Mouse (Mus musculus): Measurements from ENCODE around the gene Gm10277.
"Not testable (repeated sequence)": the region's sequence is repeated elsewhere in the genome, so short reads cannot be mapped to it uniquely, and the experiment has no call there.

The Gm10277 gene

DNA sequence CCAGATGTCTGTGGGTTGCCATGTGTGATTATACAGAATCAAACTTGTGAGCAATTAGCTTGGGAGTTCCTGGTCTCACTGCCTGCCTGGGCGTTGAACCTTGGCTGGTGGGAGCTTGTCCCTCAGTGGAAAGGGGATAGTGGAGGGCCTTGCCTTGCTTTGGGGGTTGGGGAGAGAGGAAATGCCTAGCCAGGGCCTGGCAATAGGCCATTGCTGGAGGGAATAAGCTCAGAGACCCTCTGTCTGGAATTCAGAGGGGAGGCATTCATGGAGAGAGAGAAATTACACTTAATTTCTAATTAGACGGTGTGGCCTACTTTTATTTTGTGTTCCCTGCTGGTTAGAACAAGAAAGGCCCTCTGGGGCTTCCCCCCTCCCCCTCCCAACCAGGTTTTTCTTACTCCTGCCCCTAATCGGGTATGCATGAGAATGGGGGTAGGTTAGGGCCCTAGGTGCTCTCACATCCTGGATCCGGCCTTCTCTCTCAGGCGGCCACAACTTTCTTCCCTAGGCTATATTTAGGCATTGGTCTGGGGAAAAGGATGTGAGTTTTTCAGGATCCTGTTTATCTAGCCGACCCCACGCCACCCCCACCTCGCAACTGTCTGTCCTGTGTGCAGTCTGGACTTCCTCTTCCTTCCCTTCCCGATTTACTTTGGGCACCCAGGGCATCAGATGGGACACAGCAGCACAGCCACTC lies 11.7 kb downstream of the Gm10277 start:
- no peak for DNase-seq (ENCODE audit: low spot score in 2 of 2)

DNA sequence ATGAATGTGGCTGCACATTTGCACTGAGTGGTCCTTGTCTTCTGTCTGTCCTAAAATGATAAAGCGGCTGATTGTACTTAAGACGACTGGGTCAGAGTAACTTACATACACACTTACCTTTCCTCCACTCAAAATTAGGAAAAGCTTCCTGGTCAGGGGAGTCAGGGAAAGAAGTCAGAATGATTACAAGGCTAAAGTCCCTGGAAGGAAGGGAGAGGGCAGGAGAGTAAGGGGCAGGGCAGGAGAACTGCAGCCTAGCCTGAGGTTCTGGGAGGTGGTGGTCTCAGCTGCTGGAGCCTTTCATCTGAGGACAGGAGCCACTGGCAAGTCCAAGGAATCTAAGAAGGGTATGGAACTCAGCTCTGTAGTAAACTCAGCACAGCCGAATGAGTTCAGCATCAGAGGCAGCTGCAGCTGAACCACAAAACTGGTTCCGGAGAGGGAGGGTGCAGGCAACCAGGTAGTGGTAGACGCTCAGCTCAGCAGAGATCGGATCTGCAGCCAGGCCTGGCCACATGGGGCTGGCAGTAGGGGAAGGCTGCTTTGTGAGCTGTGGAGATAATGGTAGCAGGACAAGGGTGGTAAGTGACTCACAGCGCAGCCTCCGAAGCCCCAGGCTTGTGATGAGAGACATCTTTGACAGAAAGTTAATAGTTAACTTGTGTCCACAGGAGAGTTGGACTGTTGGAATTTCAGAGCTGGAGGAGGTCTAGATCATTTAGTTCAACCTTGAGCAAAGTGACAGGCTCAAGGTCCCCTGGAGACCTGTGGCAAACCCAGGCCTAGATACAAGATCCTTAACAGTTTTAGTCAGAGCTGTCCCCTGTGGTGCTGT lies 15.5 kb downstream of the Gm10277 start:
- DNase-seq (ENCODE audit: low spot score in 2 of 2) = no peak

DNA sequence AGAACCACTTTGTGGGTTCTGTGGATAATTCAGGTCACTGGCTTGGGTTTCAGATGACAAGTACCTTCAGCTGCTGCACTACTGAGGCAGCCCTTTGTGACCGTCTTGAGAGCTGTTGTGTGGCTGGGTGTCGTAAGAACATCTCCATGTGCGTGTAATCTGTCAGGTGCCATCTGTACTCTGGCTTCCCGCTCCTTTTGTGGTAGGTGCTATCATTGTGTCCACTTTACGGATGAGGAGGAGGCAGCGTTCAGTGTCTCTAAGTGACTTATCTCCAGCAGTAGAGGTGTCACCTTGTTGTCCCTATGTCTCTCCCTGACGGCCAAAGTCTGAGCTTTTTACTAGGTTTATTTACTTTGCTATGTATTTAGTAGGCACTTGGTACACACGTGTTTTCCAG lies 17.2 kb downstream of the Gm10277 start:
- no peak for DNase-seq (ENCODE audit: low spot score in 2 of 2)

GRCm38 (mm10) chr11:77769496-77769895 lies 18.1 kb downstream of the Gm10277 start:
- DNase-seq (ENCODE audit: low spot score in 2 of 2) = no peak

DNA sequence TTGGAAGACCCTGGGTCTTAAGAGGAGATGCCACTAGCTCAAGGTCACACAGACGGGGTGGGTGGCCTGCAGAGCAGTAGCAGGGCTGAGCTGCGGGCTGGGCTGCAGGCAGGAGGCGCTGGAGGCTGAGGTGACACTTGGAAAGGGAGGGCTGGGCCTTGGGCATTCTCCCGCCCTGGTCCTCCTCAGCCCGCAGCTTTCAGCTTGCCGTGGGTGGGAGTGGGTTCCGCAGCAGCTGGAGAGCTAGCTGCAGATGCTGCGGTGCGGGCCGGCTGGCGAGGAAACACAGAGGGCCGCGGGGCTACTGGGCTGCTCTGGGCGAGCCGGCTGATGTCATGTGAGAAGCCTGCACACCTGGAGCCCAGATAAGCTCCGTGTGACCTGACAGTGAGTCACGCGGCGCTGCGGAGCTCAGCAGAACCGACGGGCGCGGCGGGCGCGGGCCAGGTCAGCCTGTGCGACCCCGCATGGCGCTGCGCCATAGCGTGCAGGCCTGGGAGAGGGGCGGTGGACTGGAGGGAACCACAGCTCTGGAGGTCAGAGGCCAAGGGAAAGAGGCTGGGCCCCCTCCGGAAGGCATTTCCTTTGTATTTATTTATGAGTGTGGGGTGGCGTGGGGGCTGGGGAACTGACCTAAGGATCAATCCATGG lies 21.1 kb downstream of the Gm10277 start:
- DNase-seq (ENCODE audit: low spot score in 2 of 2) = no peak

DNA sequence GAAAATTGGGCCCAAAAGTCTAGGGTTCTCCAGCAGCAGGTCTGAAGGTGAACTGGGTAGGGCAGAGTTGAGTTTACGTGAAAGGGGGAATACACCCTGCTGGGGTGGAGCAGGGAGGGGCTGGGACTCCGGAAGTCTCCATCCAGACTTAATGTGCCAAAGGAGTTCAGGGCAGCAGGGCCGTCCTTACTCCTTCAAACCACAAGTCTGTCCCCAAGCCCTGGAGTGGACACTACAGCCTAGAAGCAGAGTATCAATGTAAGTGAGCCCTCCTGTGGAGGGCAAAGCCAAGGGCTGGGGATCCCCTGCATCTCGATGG lies 22.1 kb downstream of the Gm10277 start:
- no peak for DNase-seq (ENCODE audit: low spot score in 2 of 2)

GRCm38 (mm10) chr11:77764694-77765458 lies 22.7 kb downstream of the Gm10277 start:
- peak in 1 of 2 experiments; percentile 57 for DNase-seq (ENCODE audit: low spot score in 2 of 2)

- no peak for DNase-seq (ENCODE audit: low spot score in 2 of 2)
Measured at GRCm38 (mm10) chr11:77763673-77764340, 23.7 kb downstream of the Gm10277 start.

DNA sequence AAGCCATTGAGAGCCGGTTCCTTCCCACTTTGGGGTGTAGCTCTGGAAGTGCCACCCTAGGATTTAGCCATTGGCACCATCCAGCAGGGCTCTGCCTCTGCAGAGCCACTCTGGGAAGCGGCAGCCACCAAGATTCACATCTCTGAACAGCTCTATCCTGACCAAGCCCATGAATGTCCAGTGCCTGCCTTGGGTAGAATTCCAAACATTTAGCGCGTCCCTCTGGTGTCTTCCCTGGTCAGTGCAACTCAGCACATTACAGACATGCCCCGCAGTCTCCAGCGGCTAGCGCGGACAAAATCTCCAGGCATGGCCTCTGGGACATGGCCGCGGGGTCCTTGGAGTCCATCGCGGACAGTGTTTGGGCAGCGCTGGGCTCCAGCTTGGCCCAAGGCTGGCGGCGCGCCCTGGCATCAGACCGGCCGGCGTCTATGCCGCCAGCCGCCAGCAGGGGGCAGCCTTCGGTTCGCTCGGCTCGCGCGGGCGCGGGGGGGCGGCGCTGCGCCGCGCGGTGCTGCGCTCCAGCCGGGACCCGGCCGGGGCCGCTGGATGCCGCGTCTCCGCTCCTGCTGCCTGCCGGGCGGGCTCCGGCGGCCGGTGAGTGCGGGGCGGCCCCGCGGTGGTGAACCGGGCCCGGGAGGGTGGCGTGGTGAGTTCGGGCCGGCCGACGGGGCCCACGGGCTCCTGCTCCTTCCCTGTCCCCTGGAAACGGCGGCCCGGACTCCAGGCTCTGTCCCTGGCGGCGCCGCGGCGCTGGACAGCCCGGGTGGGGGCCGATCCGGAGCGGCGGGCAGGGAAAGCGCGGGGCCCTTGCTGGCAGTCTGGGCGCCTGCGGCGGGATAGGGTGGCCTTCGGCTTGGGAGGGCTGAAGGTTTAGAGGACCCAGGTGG lies 24.5 kb downstream of the Gm10277 start, which contains the start of gene Myo18a:
Myo18a (plus strand) TSS at position 464 of the 890 bp plus-strand sequence.
- peak in 1 of 2 experiments; percentile 64 for DNase-seq (ENCODE audit: low spot score in 2 of 2)

DNA sequence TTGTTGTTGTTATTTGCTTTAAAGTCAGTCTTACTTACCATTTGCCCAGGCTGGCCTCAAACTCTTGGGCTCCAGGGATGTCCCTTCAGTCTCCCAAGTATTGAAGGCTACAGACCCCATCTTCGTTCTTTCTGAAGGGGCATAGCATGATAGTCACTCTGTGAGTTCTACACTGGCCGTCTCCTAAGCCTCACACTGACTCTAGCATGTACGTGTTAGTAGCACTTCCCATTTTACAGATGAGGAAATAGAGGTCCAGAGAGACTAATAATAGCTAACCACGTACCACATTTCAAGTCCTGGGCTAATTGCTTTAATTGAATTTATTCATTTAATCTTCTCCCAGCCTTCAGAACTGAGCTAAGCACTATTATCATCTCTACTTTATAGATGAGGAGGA lies 27.5 kb downstream of the Gm10277 start:
- no peak for DNase-seq (ENCODE audit: low spot score in 2 of 2)

DNA sequence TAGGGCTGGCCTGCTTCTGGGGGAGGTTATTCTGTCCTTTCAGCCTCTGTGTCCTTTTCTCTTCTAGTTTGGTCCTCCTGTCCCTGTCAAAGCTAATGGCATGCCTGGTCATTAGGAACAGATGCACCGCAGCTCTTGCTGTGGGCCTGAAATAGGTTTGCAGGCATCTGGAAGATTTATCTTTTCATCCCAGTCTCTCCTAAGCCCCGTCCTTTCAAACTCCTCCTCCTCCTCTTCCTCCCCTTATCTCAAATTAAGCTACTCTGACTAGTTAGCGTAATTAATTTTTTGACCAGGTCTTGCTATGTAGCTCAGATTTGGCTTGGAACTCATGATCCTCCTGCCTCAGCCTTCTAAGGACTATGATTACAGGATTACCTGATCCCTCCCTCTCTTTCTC lies 34.1 kb downstream of the Gm10277 start:
- no peak for DNase-seq (ENCODE audit: low spot score in 2 of 2)

GRCm38 (mm10) chr11:77752525-77752924 lies 35.0 kb downstream of the Gm10277 start:
- DNase-seq (ENCODE audit: low spot score in 2 of 2) = no peak

DNA sequence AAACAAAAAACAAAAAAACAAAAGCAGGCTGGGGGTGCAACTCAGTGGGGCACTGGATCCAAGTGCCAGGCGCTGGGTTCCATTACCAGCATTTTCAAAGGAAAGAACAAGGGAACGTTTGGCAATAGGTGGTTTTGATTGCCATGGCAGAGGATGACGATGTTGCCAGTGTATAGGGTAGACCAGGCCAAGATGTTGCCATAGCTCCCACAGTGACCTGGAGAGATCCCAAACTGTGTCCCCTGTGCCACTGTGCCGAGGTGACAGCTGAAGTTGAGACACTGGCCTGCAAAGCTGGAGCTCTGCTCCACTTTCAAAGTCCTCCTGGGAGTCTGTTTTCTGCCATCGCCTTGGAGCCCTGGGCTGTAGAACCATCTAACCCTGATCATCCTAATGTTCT lies 38.6 kb downstream of the Gm10277 start:
- no peak for DNase-seq (ENCODE audit: low spot score in 2 of 2)

GRCm38 (mm10) chr11:77747103-77747502 lies 40.4 kb downstream of the Gm10277 start:
- not testable (repeated sequence) for DNase-seq (ENCODE audit: low spot score in 2 of 2)

DNA sequence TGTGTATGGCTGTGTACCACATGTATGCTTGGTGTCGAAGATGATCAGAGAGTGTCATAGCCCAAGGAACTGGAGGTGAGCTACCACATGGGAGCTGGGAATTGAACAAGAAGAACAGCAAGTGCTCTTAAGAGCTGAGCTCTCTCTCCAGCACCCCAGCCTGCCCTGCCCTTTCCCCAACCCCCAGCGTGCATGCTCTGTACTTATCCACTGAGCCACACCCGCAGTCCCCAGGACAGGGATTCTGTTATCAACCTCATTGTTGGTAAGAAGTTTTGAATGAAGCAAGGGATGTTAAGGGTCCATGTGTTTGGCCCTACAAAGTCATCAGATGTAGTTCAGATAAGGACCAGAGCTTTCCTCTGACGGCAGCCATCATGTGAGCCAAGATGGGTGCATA lies 40.9 kb downstream of the Gm10277 start:
- DNase-seq (ENCODE audit: low spot score in 2 of 2) = no peak

DNA sequence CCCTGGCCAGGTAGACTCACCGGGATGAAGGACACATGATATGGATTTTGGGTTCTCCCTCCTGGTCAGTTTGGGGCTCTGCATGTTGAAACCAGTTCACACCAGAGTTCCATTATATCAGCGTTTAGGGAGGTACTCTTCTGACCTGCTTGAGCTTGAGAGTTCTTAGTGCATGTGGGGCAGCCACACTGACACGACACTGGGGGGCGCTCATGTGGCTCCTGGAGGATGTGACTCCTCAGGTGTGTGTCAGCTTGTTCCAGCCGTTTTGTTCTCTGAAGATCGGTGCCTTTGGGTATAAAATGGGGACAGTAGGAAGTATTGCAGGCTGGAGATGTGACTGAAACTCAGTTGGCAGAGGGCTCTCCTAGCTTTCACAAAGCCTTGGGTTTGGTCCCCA lies 43.6 kb downstream of the Gm10277 start:
- no peak for DNase-seq (ENCODE audit: low spot score in 2 of 2)

DNA sequence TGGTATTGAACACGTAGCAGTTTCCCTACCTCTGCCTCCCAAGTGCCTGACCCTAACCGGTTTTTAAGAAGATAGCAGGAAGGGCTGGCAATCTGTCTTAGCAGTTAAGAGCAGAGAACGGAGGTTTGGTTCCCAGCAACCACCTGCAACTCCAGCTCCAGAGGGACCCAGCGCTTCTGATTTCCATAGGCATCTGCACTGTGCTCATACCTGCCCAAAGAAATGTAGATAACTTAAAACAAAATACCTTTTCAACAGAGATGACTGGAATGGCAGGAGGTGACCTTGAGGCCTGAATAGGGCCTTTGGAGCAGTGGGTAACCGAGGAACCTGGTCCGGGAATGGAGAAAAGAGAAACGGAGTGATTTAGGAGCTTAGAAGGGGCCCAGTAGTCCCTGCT lies 49.0 kb downstream of the Gm10277 start:
- DNase-seq (ENCODE audit: low spot score in 2 of 2) = no peak

DNA sequence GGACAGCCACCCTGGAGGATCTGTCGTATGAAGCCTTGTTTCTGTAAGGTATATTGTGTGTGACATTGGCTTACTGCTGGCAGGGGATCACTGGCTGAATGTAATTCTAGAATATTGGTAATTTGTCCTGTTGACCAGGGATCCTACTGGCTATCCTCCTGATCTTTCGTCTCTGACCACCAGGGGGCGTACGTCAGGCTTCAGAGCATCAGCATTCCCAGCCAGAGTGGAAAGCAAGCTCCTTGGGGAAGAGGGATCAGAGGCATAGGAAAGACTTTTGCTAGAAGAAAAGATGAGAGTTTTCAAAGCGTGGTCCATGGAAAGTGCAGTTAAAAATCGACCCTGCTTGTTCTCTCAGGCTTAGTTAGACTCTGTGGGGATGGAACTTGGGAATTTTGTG lies 50.3 kb downstream of the Gm10277 start:
- peak in 1 of 2 experiments; percentile 88 for DNase-seq (ENCODE audit: low spot score in 2 of 2)
